Mouse (Mus musculus): ENCODE measurements at regions not wholly inside any gene's neighbourhood (a gene's known extent, or its start where the extent isn't known, plus 50 kb on each side); places are given as distances from the start of the nearest gene placed in this dataset.
A peak's percentile ranks its signal among the peaks of the same experiment; 100 is the strongest.

- Histone ChIP-seq H3K4me2 (ENCODE audit: low read depth) (no peak overlapping the region), H3ac (ENCODE audit: control insufficient read depth, insufficient read length) (no peak overlapping the region), H3K36me3 (ENCODE audit: control insufficient read depth, insufficient read depth) (no peaks in the 10 kb centered on the region), H3K4me3 (no peak overlapping the region), H3K27me3 (ENCODE audit: control insufficient read depth, insufficient read depth, insufficient read length) (no peaks in the 10 kb centered on the region), H3K79me2 (ENCODE audit: control insufficient read depth, insufficient read depth) (no peaks in the 10 kb centered on the region)
- TF ChIP-seq CEBPB (IDR thresholded peaks at IDR 0.05; ENCODE audit: insufficient read depth, poor library complexity, severe bottlenecking) (no peak), SRF (IDR thresholded peaks at IDR 0.05; ENCODE audit: control insufficient read depth, insufficient read length, low read depth) (no peak), POLR2AphosphoS2 (IDR thresholded peaks at IDR 0.05; ENCODE audit: insufficient read length, low read depth) (no peak), TCF12 (IDR thresholded peaks at IDR 0.05; ENCODE audit: insufficient read depth, poor library complexity, severe bottlenecking) (no peak), REST (IDR thresholded peaks at IDR 0.05; ENCODE audit: insufficient read depth, insufficient read length) (no peak), E2F4 (IDR thresholded peaks at IDR 0.05; ENCODE audit: insufficient read depth) (no peak), MYOG (IDR thresholded peaks at IDR 0.05; ENCODE audit: control insufficient read depth in 1 of 3, insufficient read depth in 1 of 3, insufficient read length in 2 of 3, low read depth in 2 of 3) (no peak), USF1 (IDR thresholded peaks at IDR 0.05; ENCODE audit: low read depth) (no peak)
These were observed 243.3 kb upstream of the BC052040 start for GRCm38 (mm10) chr2:115338178-115338577.

- TF ChIP-seq POLR2AphosphoS2 (IDR thresholded peaks at IDR 0.05; ENCODE audit: insufficient read length, low read depth) (no peak), TCF12 (IDR thresholded peaks at IDR 0.05; ENCODE audit: insufficient read depth, poor library complexity, severe bottlenecking) (no peak), MYOG (IDR thresholded peaks at IDR 0.05; ENCODE audit: control insufficient read depth in 1 of 3, insufficient read depth in 1 of 3, insufficient read length in 2 of 3, low read depth in 2 of 3) (no peak), E2F4 (IDR thresholded peaks at IDR 0.05; ENCODE audit: insufficient read depth) (no peak), SRF (IDR thresholded peaks at IDR 0.05; ENCODE audit: control insufficient read depth, insufficient read length, low read depth) (no peak), TCF3 (IDR thresholded peaks at IDR 0.05; ENCODE audit: insufficient read length, low read depth) (no peak), POLR2A (IDR thresholded peaks at IDR 0.05; ENCODE audit: insufficient read length, low read depth) (no peak), MYOD1 (IDR thresholded peaks at IDR 0.05; ENCODE audit: control insufficient read depth in 1 of 3, insufficient read length in 2 of 3, low read depth in 2 of 3) (no peak)
- no peak overlapping the region for H3K4me3 ChIP-seq
- no peak overlapping the region for H3ac ChIP-seq (ENCODE audit: control insufficient read depth, insufficient read length)
- H3K27me3 ChIP-seq (ENCODE audit: control insufficient read depth, insufficient read depth, insufficient read length), result no peaks in the 10 kb centered on the region
- no peaks in the 10 kb centered on the region for H3K36me3 ChIP-seq (ENCODE audit: control insufficient read depth, insufficient read depth)
- no peaks in the 10 kb centered on the region for H3K79me2 ChIP-seq (ENCODE audit: control insufficient read depth, insufficient read depth)
- no peak overlapping the region for H3K4me2 ChIP-seq (ENCODE audit: low read depth)
These were observed 242.5 kb upstream of the BC052040 start for GRCm38 (mm10) chr2:115339034-115339433.

- no peak overlapping the region for H3K4me3 ChIP-seq
- H3K79me2 ChIP-seq (ENCODE audit: control insufficient read depth, insufficient read depth), result no peaks in the 10 kb centered on the region
- H3ac ChIP-seq (ENCODE audit: control insufficient read depth, insufficient read length), result no peak overlapping the region
- H3K36me3 ChIP-seq (ENCODE audit: control insufficient read depth, insufficient read depth), result no peaks in the 10 kb centered on the region
- no peaks in the 10 kb centered on the region for H3K27me3 ChIP-seq (ENCODE audit: control insufficient read depth, insufficient read depth, insufficient read length)
- TF ChIP-seq MAX (IDR thresholded peaks at IDR 0.05; ENCODE audit: low read depth), result no peak
- no peak overlapping the region for H3K4me2 ChIP-seq (ENCODE audit: low read depth)
These were observed 239.2 kb upstream of the BC052040 start for GRCm38 (mm10) chr2:115342360-115342759.

GRCm38 (mm10) chr2:115346551-115346950 lies 235.0 kb upstream of the BC052040 start:
- no peaks in the 10 kb centered on the region for H3K79me2 ChIP-seq (ENCODE audit: control insufficient read depth, insufficient read depth)
- H3ac ChIP-seq (ENCODE audit: control insufficient read depth, insufficient read length), result no peak overlapping the region

GRCm38 (mm10) chr2:115348263-115348662 lies 233.3 kb upstream of the BC052040 start:
- Histone ChIP-seq H3ac (ENCODE audit: control insufficient read depth, insufficient read length) (no peak overlapping the region), H3K27me3 (ENCODE audit: control insufficient read depth, insufficient read depth, insufficient read length) (no peaks in the 10 kb centered on the region), H3K36me3 (ENCODE audit: control insufficient read depth, insufficient read depth) (no peaks in the 10 kb centered on the region), H3K79me2 (ENCODE audit: control insufficient read depth, insufficient read depth) (no peaks in the 10 kb centered on the region), H3K4me2 (ENCODE audit: low read depth) (no peak overlapping the region), H3K4me3 (no peak overlapping the region)
- TF ChIP-seq REST (IDR thresholded peaks at IDR 0.05; ENCODE audit: insufficient read depth, insufficient read length), result no peak
- peak in 1 of 3 experiments; percentile 7 for TF ChIP-seq MYOD1 (IDR thresholded peaks at IDR 0.05; ENCODE audit: control insufficient read depth in 1 of 3, insufficient read length in 2 of 3, low read depth in 2 of 3)
- TF ChIP-seq POLR2A (IDR thresholded peaks at IDR 0.05; ENCODE audit: insufficient read length, low read depth), result no peak
- TF ChIP-seq POLR2AphosphoS2 (IDR thresholded peaks at IDR 0.05; ENCODE audit: insufficient read length, low read depth), result no peak

More at GRCm38 (mm10) chr2:115346551-115346950, 235.0 kb upstream of the BC052040 start:
- Histone ChIP-seq H3K4me2 (ENCODE audit: low read depth) (no peak overlapping the region), H3K36me3 (ENCODE audit: control insufficient read depth, insufficient read depth) (no peaks in the 10 kb centered on the region), H3K27me3 (ENCODE audit: control insufficient read depth, insufficient read depth, insufficient read length) (no peaks in the 10 kb centered on the region), H3K4me3 (no peak overlapping the region)
- TF ChIP-seq SRF (IDR thresholded peaks at IDR 0.05; ENCODE audit: control insufficient read depth, insufficient read length, low read depth) (no peak), USF1 (IDR thresholded peaks at IDR 0.05; ENCODE audit: low read depth) (no peak), MYOD1 (IDR thresholded peaks at IDR 0.05; ENCODE audit: control insufficient read depth in 1 of 3, insufficient read length in 2 of 3, low read depth in 2 of 3) (no peak), TCF12 (IDR thresholded peaks at IDR 0.05; ENCODE audit: insufficient read depth, poor library complexity, severe bottlenecking) (no peak), TCF3 (IDR thresholded peaks at IDR 0.05; ENCODE audit: insufficient read length, low read depth) (no peak), POLR2A (IDR thresholded peaks at IDR 0.05; ENCODE audit: insufficient read length, low read depth) (no peak), MAX (IDR thresholded peaks at IDR 0.05; ENCODE audit: low read depth) (no peak), POLR2AphosphoS2 (IDR thresholded peaks at IDR 0.05; ENCODE audit: insufficient read length, low read depth) (no peak)

GRCm38 (mm10) chr2:115371072-115371471 lies 210.4 kb upstream of the BC052040 start:
- no peaks in the 10 kb centered on the region for H3K79me2 ChIP-seq (ENCODE audit: control insufficient read depth, insufficient read depth)
- no peak overlapping the region for H3K4me3 ChIP-seq
- H3K36me3 ChIP-seq (ENCODE audit: control insufficient read depth, insufficient read depth), result no peaks in the 10 kb centered on the region
- no peak for TF ChIP-seq USF1 (IDR thresholded peaks at IDR 0.05; ENCODE audit: low read depth)
- TF ChIP-seq REST (IDR thresholded peaks at IDR 0.05; ENCODE audit: insufficient read depth, insufficient read length), result no peak
- no peak for TF ChIP-seq MYOD1 (IDR thresholded peaks at IDR 0.05; ENCODE audit: control insufficient read depth in 1 of 3, insufficient read length in 2 of 3, low read depth in 2 of 3)
- no peak for TF ChIP-seq SRF (IDR thresholded peaks at IDR 0.05; ENCODE audit: control insufficient read depth, insufficient read length, low read depth)
- TF ChIP-seq POLR2AphosphoS2 (IDR thresholded peaks at IDR 0.05; ENCODE audit: insufficient read length, low read depth), result no peak
- TF ChIP-seq MAX (IDR thresholded peaks at IDR 0.05; ENCODE audit: low read depth), result no peak
- no peak for TF ChIP-seq E2F4 (IDR thresholded peaks at IDR 0.05; ENCODE audit: insufficient read depth)
- TF ChIP-seq CEBPB (IDR thresholded peaks at IDR 0.05; ENCODE audit: insufficient read depth, poor library complexity, severe bottlenecking), result no peak
- no peak for TF ChIP-seq TCF3 (IDR thresholded peaks at IDR 0.05; ENCODE audit: insufficient read length, low read depth)
- no peak for TF ChIP-seq POLR2A (IDR thresholded peaks at IDR 0.05; ENCODE audit: insufficient read length, low read depth)
- no peak overlapping the region for H3ac ChIP-seq (ENCODE audit: control insufficient read depth, insufficient read length)
- H3K4me2 ChIP-seq (ENCODE audit: low read depth), result no peak overlapping the region
- no peaks in the 10 kb centered on the region for H3K27me3 ChIP-seq (ENCODE audit: control insufficient read depth, insufficient read depth, insufficient read length)

Data from myocyte (in vitro differentiated cells).